Mouse (Mus musculus): ENCODE results near the gene Angptl1. TPM values are rescaled to one million over a fixed set of nuclear protein-coding genes. Genes with fewer than 3 reads are reported as not detected.

Gene Angptl1
- polyA plus RNA-seq, 1 experiment, result 0.04 TPM

DNA sequence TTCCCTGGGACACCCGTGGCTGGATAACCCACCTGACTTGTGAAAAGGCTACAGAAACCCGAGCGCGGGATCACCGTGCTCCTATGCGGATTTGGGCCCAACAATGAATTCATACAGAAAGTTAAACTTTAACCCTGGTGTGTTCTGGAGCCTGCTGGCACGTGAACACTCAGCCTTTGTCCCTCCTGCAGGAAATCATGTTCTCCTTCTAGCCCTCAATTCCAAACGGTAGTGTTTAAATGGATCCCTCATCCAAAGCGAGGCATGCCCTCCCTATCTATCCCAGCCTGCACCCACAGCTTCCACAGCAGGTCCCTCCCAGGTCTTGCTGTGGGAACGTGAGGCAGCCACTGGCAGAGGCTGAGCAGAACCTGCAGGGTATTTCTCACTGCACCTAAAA is 30.0 kb upstream of the Angptl1 start:
- H3K4me3 ChIP-seq, result no peak overlapping the region
- H3K36me3 ChIP-seq (ENCODE audit: control insufficient read depth, insufficient read depth), result no peaks in the 10 kb centered on the region
- H3ac ChIP-seq (ENCODE audit: control insufficient read depth, insufficient read length), result no peak overlapping the region
- H3K4me2 ChIP-seq (ENCODE audit: low read depth), result no peak overlapping the region
- no peak for TF ChIP-seq REST (IDR thresholded peaks at IDR 0.05; ENCODE audit: insufficient read depth, insufficient read length)
- TF ChIP-seq SRF (IDR thresholded peaks at IDR 0.05; ENCODE audit: control insufficient read depth, insufficient read length, low read depth), result no peak
- no peak for TF ChIP-seq POLR2A (IDR thresholded peaks at IDR 0.05; ENCODE audit: insufficient read length, low read depth)
- TF ChIP-seq E2F4 (IDR thresholded peaks at IDR 0.05; ENCODE audit: insufficient read depth), result no peak
- no peak for TF ChIP-seq TCF3 (IDR thresholded peaks at IDR 0.05; ENCODE audit: insufficient read length, low read depth)
- TF ChIP-seq MYOD1 (IDR thresholded peaks at IDR 0.05; ENCODE audit: control insufficient read depth in 1 of 3, insufficient read length in 2 of 3, low read depth in 2 of 3), result no peak
- no peak for TF ChIP-seq TCF12 (IDR thresholded peaks at IDR 0.05; ENCODE audit: insufficient read depth, poor library complexity, severe bottlenecking)
- no peak for TF ChIP-seq MAX (IDR thresholded peaks at IDR 0.05; ENCODE audit: low read depth)
- H3K27me3 ChIP-seq (ENCODE audit: control insufficient read depth, insufficient read depth, insufficient read length), result no peaks in the 10 kb centered on the region
- no peaks in the 10 kb centered on the region for H3K79me2 ChIP-seq (ENCODE audit: control insufficient read depth, insufficient read depth)

DNA sequence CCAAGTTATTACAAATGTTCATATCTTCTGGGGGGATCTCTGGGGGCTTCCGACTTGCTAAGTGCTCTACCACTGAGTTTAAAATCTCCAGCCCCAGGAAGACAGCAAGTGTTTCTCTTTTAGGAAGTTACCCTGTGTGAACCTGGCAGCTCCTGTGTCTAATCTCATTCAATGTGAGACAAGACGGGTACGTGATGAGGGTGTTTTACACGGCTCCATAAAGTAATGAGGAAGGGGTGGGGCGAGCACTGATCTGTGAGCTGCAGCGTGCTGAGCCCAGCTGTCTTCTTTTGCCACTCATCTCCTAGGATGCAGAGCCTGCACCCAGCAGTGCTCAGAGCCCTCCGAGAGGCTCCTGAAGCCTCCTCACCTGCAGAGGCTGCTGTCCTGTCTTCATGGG is 26.4 kb upstream of the Angptl1 start:
- no peak overlapping the region for H3K4me2 ChIP-seq (ENCODE audit: low read depth)
- H3ac ChIP-seq (ENCODE audit: control insufficient read depth, insufficient read length), result no peak overlapping the region
- no peaks in the 10 kb centered on the region for H3K36me3 ChIP-seq (ENCODE audit: control insufficient read depth, insufficient read depth)
- TF ChIP-seq CEBPB (IDR thresholded peaks at IDR 0.05; ENCODE audit: insufficient read depth, poor library complexity, severe bottlenecking), result no peak
- no peaks in the 10 kb centered on the region for H3K79me2 ChIP-seq (ENCODE audit: control insufficient read depth, insufficient read depth)
- no peaks in the 10 kb centered on the region for H3K27me3 ChIP-seq (ENCODE audit: control insufficient read depth, insufficient read depth, insufficient read length)
- H3K4me3 ChIP-seq, result no peak overlapping the region

DNA sequence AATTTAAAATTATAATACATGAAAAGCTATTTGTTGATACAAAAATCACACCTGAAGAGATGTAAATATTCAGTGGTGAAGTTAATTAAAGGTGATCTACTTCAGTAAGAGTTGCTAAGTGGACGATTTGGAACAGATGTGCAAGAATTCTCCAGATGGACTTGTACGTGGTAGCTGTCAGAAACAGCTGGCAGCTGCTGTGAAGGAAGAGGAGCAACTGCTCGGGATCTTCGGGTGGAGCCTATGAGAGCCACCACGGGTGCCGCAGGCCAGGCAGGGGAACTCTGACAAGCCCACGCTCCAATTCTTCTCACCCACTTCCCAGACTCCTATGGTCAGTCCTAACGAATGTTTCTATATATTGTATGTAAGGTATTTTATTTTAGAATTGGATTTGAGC is 25.6 kb upstream of the Angptl1 start:
- Histone ChIP-seq H3K4me2 (ENCODE audit: low read depth) (no peak overlapping the region), H3K27me3 (ENCODE audit: control insufficient read depth, insufficient read depth, insufficient read length) (no peaks in the 10 kb centered on the region), H3K36me3 (ENCODE audit: control insufficient read depth, insufficient read depth) (peaks cover 4% of the 10 kb centered on the region), H3ac (ENCODE audit: control insufficient read depth, insufficient read length) (no peak overlapping the region), H3K79me2 (ENCODE audit: control insufficient read depth, insufficient read depth) (no peaks in the 10 kb centered on the region), H3K4me3 (no peak overlapping the region)
- TF ChIP-seq MYOG (IDR thresholded peaks at IDR 0.05; ENCODE audit: control insufficient read depth in 1 of 3, insufficient read depth in 1 of 3, insufficient read length in 2 of 3, low read depth in 2 of 3) (no peak), MYOD1 (IDR thresholded peaks at IDR 0.05; ENCODE audit: control insufficient read depth in 1 of 3, insufficient read length in 2 of 3, low read depth in 2 of 3) (peak in 1 of 3 experiments; percentile 21)

DNA sequence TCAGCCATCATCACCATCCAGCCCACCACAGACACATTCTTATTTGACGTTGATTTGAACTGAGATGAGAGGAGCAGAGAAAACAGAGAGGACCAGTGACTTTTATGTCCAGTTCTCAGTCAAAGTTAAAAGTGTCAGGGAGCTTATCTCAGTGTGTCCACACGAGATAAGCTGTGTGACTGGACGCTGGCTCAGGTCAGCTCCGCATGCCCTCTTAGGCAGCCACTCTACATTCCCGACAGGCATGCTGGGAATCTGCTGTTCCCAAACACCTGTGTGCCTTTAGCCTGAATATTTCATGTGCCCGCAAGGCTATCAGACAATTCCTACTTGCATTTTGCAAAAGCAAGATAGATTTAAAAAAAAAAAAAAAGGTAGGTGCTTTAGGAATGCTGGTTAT is 24.9 kb upstream of the Angptl1 start:
- no peak overlapping the region for H3K4me2 ChIP-seq (ENCODE audit: low read depth)
- peaks cover 4% of the 10 kb centered on the region for H3K36me3 ChIP-seq (ENCODE audit: control insufficient read depth, insufficient read depth)
- H3ac ChIP-seq (ENCODE audit: control insufficient read depth, insufficient read length), result no peak overlapping the region
- no peak overlapping the region for H3K4me3 ChIP-seq
- H3K79me2 ChIP-seq (ENCODE audit: control insufficient read depth, insufficient read depth), result no peaks in the 10 kb centered on the region
- TF ChIP-seq TCF12 (IDR thresholded peaks at IDR 0.05; ENCODE audit: insufficient read depth, poor library complexity, severe bottlenecking), result no peak
- no peak for TF ChIP-seq MYOD1 (IDR thresholded peaks at IDR 0.05; ENCODE audit: control insufficient read depth in 1 of 3, insufficient read length in 2 of 3, low read depth in 2 of 3)
- TF ChIP-seq MYOG (IDR thresholded peaks at IDR 0.05; ENCODE audit: control insufficient read depth in 1 of 3, insufficient read depth in 1 of 3, insufficient read length in 2 of 3, low read depth in 2 of 3), result no peak
- TF ChIP-seq POLR2A (IDR thresholded peaks at IDR 0.05; ENCODE audit: insufficient read length, low read depth), result no peak
- no peak for TF ChIP-seq CEBPB (IDR thresholded peaks at IDR 0.05; ENCODE audit: insufficient read depth, poor library complexity, severe bottlenecking)
- no peaks in the 10 kb centered on the region for H3K27me3 ChIP-seq (ENCODE audit: control insufficient read depth, insufficient read depth, insufficient read length)

DNA sequence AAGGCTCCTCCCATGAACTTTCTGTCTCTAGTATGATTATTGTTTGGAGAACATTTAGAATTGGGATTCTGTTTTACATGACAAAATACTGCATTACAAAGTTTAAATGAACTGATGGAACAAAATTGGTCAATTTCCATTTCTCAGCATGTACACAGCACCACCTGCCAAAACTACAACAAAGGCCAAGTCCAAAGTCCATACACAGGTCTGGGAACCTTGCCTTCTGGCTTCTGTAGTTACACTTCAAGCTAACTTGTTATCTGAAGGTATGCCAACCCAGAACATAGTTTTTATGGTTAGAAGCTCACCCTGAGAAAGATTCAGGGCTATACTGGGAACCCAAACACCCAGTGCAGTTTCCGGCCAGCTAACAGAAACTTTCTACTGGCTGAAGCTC is 19.1 kb upstream of the Angptl1 start:
- Histone ChIP-seq H3K79me2 (ENCODE audit: control insufficient read depth, insufficient read depth) (no peaks in the 10 kb centered on the region), H3K4me3 (no peak overlapping the region), H3K4me2 (ENCODE audit: low read depth) (no peak overlapping the region), H3K27me3 (ENCODE audit: control insufficient read depth, insufficient read depth, insufficient read length) (no peaks in the 10 kb centered on the region), H3ac (ENCODE audit: control insufficient read depth, insufficient read length) (no peak overlapping the region), H3K36me3 (ENCODE audit: control insufficient read depth, insufficient read depth) (peaks cover 4% of the 10 kb centered on the region)
- no peak for TF ChIP-seq POLR2A (IDR thresholded peaks at IDR 0.05; ENCODE audit: insufficient read length, low read depth)
- no peak for TF ChIP-seq POLR2AphosphoS2 (IDR thresholded peaks at IDR 0.05; ENCODE audit: insufficient read length, low read depth)
- TF ChIP-seq MAX (IDR thresholded peaks at IDR 0.05; ENCODE audit: low read depth), result no peak
- no peak for TF ChIP-seq MYOD1 (IDR thresholded peaks at IDR 0.05; ENCODE audit: control insufficient read depth in 1 of 3, insufficient read length in 2 of 3, low read depth in 2 of 3)
- no peak for TF ChIP-seq E2F4 (IDR thresholded peaks at IDR 0.05; ENCODE audit: insufficient read depth)
- TF ChIP-seq MYOG (IDR thresholded peaks at IDR 0.05; ENCODE audit: control insufficient read depth in 1 of 3, insufficient read depth in 1 of 3, insufficient read length in 2 of 3, low read depth in 2 of 3), result no peak
- no peak for TF ChIP-seq USF1 (IDR thresholded peaks at IDR 0.05; ENCODE audit: low read depth)
- no peak for TF ChIP-seq CEBPB (IDR thresholded peaks at IDR 0.05; ENCODE audit: insufficient read depth, poor library complexity, severe bottlenecking)
- TF ChIP-seq TCF3 (IDR thresholded peaks at IDR 0.05; ENCODE audit: insufficient read length, low read depth), result no peak
- TF ChIP-seq SRF (IDR thresholded peaks at IDR 0.05; ENCODE audit: control insufficient read depth, insufficient read length, low read depth), result no peak
- no peak for TF ChIP-seq REST (IDR thresholded peaks at IDR 0.05; ENCODE audit: insufficient read depth, insufficient read length)

DNA sequence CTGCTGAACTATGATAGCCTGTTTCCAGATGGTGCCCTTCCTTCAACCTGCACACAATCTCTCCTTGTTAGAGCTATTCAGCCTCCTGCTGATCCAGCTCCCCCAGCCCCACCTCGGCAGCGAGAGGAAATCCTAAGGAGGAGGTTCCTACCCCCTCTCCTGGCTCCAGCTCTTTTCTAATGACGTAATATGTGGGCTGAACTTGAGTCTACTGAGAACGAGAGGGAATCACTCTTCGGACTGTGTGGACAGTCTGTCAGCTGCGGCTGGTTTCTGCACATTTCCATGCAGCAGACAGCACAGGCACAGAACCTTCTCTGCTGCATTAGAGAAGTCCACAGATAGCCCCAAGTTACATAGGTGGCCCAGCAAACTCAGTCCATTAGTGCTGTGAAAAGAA is 333 bp downstream of the Angptl1 start:
- TF ChIP-seq MAX (IDR thresholded peaks at IDR 0.05; ENCODE audit: low read depth) (no peak), TCF12 (IDR thresholded peaks at IDR 0.05; ENCODE audit: insufficient read depth, poor library complexity, severe bottlenecking) (no peak)
- Histone ChIP-seq H3ac (ENCODE audit: control insufficient read depth, insufficient read length) (no peak overlapping the region), H3K4me2 (ENCODE audit: low read depth) (peak overlapping the region; percentile 6), H3K27me3 (ENCODE audit: control insufficient read depth, insufficient read depth, insufficient read length) (no peaks in the 10 kb centered on the region), H3K4me3 (no peak overlapping the region), H3K79me2 (ENCODE audit: control insufficient read depth, insufficient read depth) (no peaks in the 10 kb centered on the region), H3K36me3 (ENCODE audit: control insufficient read depth, insufficient read depth) (no peaks in the 10 kb centered on the region)
